Mouse (Mus musculus) stomach, embryonic 14.5 days (tissue): Measurements from ENCODE around the gene Cnn1. TPM values are rescaled to one million over a fixed set of nuclear protein-coding genes. Genes with fewer than 3 reads are reported as not detected.

Source experiments
- ATAC-seq: fragments of 200-750 bp; cut with Nextera tagmentation; 2 replicates; pipeline ENCODE4 v1.8.0; 2017; ENCODE audit warnings: low read depth, moderate TSS enrichment; ENCODE audit not compliant: insufficient number of reproducible peaks, insufficient read depth, low FRiP score
- H3K27ac ChIP-seq: fragments of 300-500 bp; sonication (generic); 2 replicates; pipeline ENCODE4 v1.5.1; 2014; ENCODE audit warnings: mild to moderate bottlenecking, low read length, moderate library complexity, mixed read lengths
- H3K27me3 ChIP-seq: fragments of 300-500 bp; sonication (generic); 2 replicates; pipeline ENCODE4 v1.6.1; 2014; ENCODE audit warnings: low read length, control low read depth, mixed read lengths; ENCODE audit not compliant: control insufficient read depth, insufficient read depth
- H3K36me3 ChIP-seq: fragments of 300-500 bp; sonication (generic); 2 replicates; pipeline ENCODE4 v1.6.1; 2014; ENCODE audit warnings: mild to moderate bottlenecking, control low read depth, low read length, moderate library complexity, mixed read lengths; ENCODE audit not compliant: control insufficient read depth, insufficient read depth
- H3K4me1 ChIP-seq: fragments of 300-500 bp; sonication (generic); 2 replicates; pipeline ENCODE4 v1.6.1; 2014; ENCODE audit warnings: low read length, control low read depth, mixed read lengths; ENCODE audit not compliant: control insufficient read depth, insufficient read depth
- H3K4me2 ChIP-seq: fragments of 300-500 bp; sonication (generic); replicated peaks from 2 replicates; pipeline ENCODE4 v1.6.1; 2014; ENCODE audit warnings: low read depth, low read length, control low read depth
- H3K4me3 ChIP-seq: fragments of 300-500 bp; sonication (generic); 2 replicates; pipeline ENCODE4 v1.5.1; 2014; ENCODE audit warnings: low read depth, low read length, control low read depth
- H3K9ac ChIP-seq: fragments of 300-500 bp; sonication (generic); replicated peaks from 2 replicates; pipeline ENCODE4 v1.6.1; 2014; ENCODE audit warnings: low read depth, mild to moderate bottlenecking, control low read depth, low read length, moderate library complexity, mixed read lengths
- H3K9me3 ChIP-seq: fragments of 300-500 bp; sonication (generic); 2 replicates; pipeline ENCODE4 v1.6.1; 2016; ENCODE audit warnings: low read depth, low read length, control low read depth; ENCODE audit not compliant: control insufficient read depth
- WGBS: fragments of 180-500 bp; shearing (Covaris S2); extraction: QIAGEN DNeasy Blood & Tissue Kit; methylation state at CpG from one replicate; pipeline ENCODE4 v1.1.7; 2014; 5-methylcytosine and 5-hydroxymethylcytosine counted together
- polyA plus RNA-seq: library from polyadenylated mRNA; unstranded; fragments of >200 nt; fragmentation: Nextera tagmentation; extraction: Ambion mirVana; gene quantifications from 2 replicates; pipeline ENCODE4 v1.2.1, GENCODE M21; 2014

Cnn1 gene
- polyA plus RNA-seq, 1 experiment from 2014 or later = 443 TPM

GRCm38 (mm10) chr9:22135644-22136390 is 36.8 kb downstream of the Cnn1 start, which contains the start of gene Acp5:
TSS of gene Acp5 (minus strand) at chr9:22135711.
- Histone ChIP-seq H3K4me1 (peaks cover 2% of the 10 kb centered on the region; the same call in 1 of the 2 replicates), H3K36me3 (no peaks in the 10 kb centered on the region), H3K9ac (no peak within 1 kb of the TSS), H3K9me3 (no peaks in the 10 kb centered on the region), H3K4me3 (no peak within 1 kb of the TSS), H3K27me3 (no peaks in the 10 kb centered on the region), H3K4me2 (no peak within 1 kb of the TSS), H3K27ac (no peak within 1 kb of the TSS)
- ATAC-seq = peak; percentile 12; the same call in 1 of the 2 replicates
- WGBS = 71% methylated on average over 7 of the region's 7 CpGs

- Histone ChIP-seq H3K27ac (no peak overlapping the region), H3K9ac (no peak overlapping the region), H3K27me3 (no peaks in the 10 kb centered on the region), H3K4me3 (no peak overlapping the region), H3K4me1 (0 out of 2 replicates have a peak, but pooled peaks cover under 1% of the 10 kb centered on the region), H3K36me3 (no peaks in the 10 kb centered on the region), H3K4me2 (no peak overlapping the region), H3K9me3 (no peaks in the 10 kb centered on the region)
- WGBS = 20% methylated on average over 23 of the region's 23 CpGs
- no peak for ATAC-seq
Observed at GRCm38 (mm10) chr9:22136765-22137547, 37.9 kb downstream of the Cnn1 start.

GRCm38 (mm10) chr9:22138480-22138879 is 39.5 kb downstream of the Cnn1 start:
- 32% methylated on average over 2 of the region's 2 CpGs for WGBS
- H3K4me1 ChIP-seq = no peaks in the 10 kb centered on the region
- no peak overlapping the region for H3K27ac ChIP-seq
- no peak overlapping the region for H3K4me2 ChIP-seq
- no peak overlapping the region for H3K9ac ChIP-seq
- no peaks in the 10 kb centered on the region for H3K9me3 ChIP-seq
- H3K36me3 ChIP-seq = no peaks in the 10 kb centered on the region
- no peak for ATAC-seq
- no peak overlapping the region for H3K4me3 ChIP-seq
- H3K27me3 ChIP-seq = no peaks in the 10 kb centered on the region

DNA sequence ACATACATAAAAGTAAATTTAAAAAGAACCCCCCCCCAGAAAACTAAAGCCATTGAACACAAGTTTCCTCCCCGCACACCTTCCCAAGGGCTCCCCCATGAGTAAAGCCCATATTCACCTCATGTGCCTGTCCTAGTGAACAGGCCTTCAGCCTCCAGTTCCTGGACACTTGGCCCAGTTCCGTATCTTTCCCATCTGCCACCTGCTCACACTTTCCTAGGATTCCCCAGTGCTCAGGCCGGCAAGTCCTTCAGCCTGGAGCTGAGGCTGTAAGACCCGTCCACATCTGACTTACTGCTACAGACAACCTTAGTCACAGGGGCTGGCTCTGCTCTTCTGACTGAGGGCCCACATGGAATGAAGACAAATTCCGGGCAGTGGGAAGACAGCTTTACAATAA is 40.7 kb downstream of the Cnn1 start:
- ATAC-seq = no peak
- H3K4me3 ChIP-seq = no peak overlapping the region
- H3K27ac ChIP-seq = no peak overlapping the region
- no peak overlapping the region for H3K9ac ChIP-seq
- H3K27me3 ChIP-seq = no peaks in the 10 kb centered on the region
- no peaks in the 10 kb centered on the region for H3K9me3 ChIP-seq
- H3K4me2 ChIP-seq = no peak overlapping the region
- H3K4me1 ChIP-seq = no peaks in the 10 kb centered on the region
- WGBS = 89% methylated on average over 5 of the region's 5 CpGs
- no peaks in the 10 kb centered on the region for H3K36me3 ChIP-seq

GRCm38 (mm10) chr9:22143108-22144037 is 44.4 kb downstream of the Cnn1 start:
- Histone ChIP-seq H3K27ac (no peak overlapping the region), H3K36me3 (no peaks in the 10 kb centered on the region), H3K4me2 (no peak overlapping the region), H3K9me3 (peaks cover 4% of the 10 kb centered on the region; the same call in 1 of the 2 replicates), H3K4me1 (no peaks in the 10 kb centered on the region), H3K4me3 (no peak overlapping the region), H3K27me3 (no peaks in the 10 kb centered on the region), H3K9ac (no peak overlapping the region)
- no peak for ATAC-seq
- WGBS = 53% methylated on average over 17 of the region's 17 CpGs

DNA sequence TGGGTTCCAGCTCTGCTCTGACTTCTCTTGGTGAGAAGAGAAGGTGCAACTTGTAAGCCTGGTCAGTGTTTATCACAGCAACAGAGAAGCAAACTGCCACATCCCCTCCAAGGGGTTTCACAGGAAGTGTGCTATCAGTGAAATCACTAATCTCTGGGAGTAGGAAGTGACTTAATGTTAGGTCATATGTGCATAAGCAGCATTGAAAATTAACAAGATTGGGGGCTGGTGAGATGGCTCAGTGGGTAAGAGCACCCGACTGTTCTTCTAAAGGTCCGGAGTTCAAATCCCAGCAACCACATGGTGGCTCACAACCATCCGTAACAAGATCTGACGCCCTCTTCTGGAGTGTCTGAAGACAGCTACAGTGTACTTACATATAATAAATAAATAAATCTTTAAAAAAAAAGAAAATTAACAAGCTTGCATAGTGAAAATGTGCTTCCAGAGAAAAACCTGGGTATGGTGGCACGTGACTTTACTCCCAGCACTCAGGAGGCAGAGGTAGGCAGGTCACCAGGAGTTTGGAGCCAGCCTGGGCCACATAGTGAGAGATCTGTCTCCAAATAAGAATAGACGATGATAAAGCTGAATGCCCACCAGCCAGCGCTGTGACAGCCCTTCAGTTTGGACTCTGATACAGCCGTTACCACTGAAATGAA is 45.4 kb downstream of the Cnn1 start:
- Histone ChIP-seq H3K4me1 (no peaks in the 10 kb centered on the region), H3K27ac (no peak overlapping the region), H3K4me3 (no peak overlapping the region), H3K4me2 (no peak overlapping the region), H3K36me3 (no peaks in the 10 kb centered on the region), H3K9me3 (peaks cover 11% of the 10 kb centered on the region; the same call in 1 of the 2 replicates), H3K27me3 (no peaks in the 10 kb centered on the region), H3K9ac (no peak overlapping the region)
- no peak for ATAC-seq
- WGBS = 88% methylated on average over 7 of the region's 8 CpGs

GRCm38 (mm10) chr9:22149426-22150248 is 50.6 kb downstream of the Cnn1 start:
- Histone ChIP-seq H3K4me1 (no peaks in the 10 kb centered on the region), H3K4me2 (no peak overlapping the region), H3K9me3 (peaks cover 12% of the 10 kb centered on the region; the same call in 1 of the 2 replicates), H3K9ac (no peak overlapping the region), H3K27me3 (no peaks in the 10 kb centered on the region), H3K4me3 (no peak overlapping the region), H3K36me3 (no peaks in the 10 kb centered on the region), H3K27ac (no peak overlapping the region)
- ATAC-seq = no peak
- 72% methylated on average over 20 of the region's 20 CpGs for WGBS
